Mouse (Mus musculus): ENCODE results near the gene Pcsk4.

DNA sequence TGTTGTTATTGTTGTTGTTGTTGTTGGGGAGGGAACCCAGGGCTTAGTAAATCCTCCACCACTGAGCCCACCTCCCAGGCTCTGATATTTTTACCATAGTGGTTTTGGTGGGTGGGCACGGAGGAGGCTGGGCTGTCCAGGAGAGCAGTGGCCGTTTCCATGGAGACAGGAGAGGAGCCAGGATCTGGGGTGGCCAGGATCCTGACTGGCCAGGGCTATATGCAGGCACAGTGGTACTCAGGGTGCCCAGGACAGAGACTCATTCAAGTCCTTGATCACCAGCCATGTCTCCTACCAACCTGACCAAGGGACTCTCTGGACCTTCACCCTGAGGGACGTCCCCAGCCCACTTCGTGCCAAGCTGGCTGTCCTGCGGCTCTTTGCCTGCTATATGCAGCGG lies 34.4 kb upstream of the Pcsk4 start:
- TF ChIP-seq CTCF (IDR thresholded peaks at IDR 0.05; ENCODE audit: insufficient read depth, low read depth, low read length) (no peak), POLR2A (IDR thresholded peaks at IDR 0.05; ENCODE audit: insufficient read depth, low read depth, low read length) (no peak)
